Mouse (Mus musculus) MEL (cell line): ENCODE data around the gene Gm29776. TPM values are rescaled to one million over a fixed set of nuclear protein-coding genes. Genes with fewer than 3 reads are reported as not detected.

Experiments used
- DNase-seq: peaks from one replicate; pipeline ENCODE4 v3.0.0; 2011; ENCODE audit warnings: low read depth, low spot score
- H3K27ac ChIP-seq: 2 replicates; pipeline ENCODE4 v1.5.1; 2012; ENCODE audit warnings: low read depth, mild to moderate bottlenecking, control low read depth, low read length, moderate library complexity; ENCODE audit not compliant: control insufficient read depth
- H3K27me3 ChIP-seq, 2 experiments: fragments of 150-350 bp in 1 of 2; sonication (generic) in 1 of 2; 2 replicates each; pipeline ENCODE4 v1.6.1; 2012; ENCODE audit warnings: low read length in 2 of 2, mild to moderate bottlenecking in 2 of 2, improper control_type of control experiment in 1 of 2, moderate library complexity in 1 of 2; ENCODE audit not compliant: insufficient read depth in 2 of 2, control insufficient read depth in 1 of 2
- H3K36me3 ChIP-seq, 2 experiments: 2 replicates each; pipeline ENCODE4 v1.6.1; 2012 to 2014; ENCODE audit warnings: low read length in 2 of 2, improper control_type of control experiment in 1 of 2, inconsistent platforms in 1 of 2, mild to moderate bottlenecking in 1 of 2; ENCODE audit not compliant: insufficient read depth in 2 of 2, control insufficient read depth in 1 of 2
- H3K4me1 ChIP-seq, 2 experiments: fragments of 150-350 bp in 1 of 2; sonication (generic) in 1 of 2; 2 replicates each; pipeline ENCODE4 v1.6.1; 2012; ENCODE audit warnings: low read length in 2 of 2, improper control_type of control experiment in 1 of 2, mild to moderate bottlenecking in 1 of 2; ENCODE audit not compliant: insufficient read depth in 2 of 2, control insufficient read depth in 1 of 2
- H3K4me3 ChIP-seq, 2 experiments: fragments of 150-350 bp in 1 of 2; sonication (generic) in 1 of 2; 2 replicates each; pipeline ENCODE4 v1.5.1; 2012; ENCODE audit warnings: low read depth in 2 of 2, low read length in 2 of 2, mild to moderate bottlenecking in 2 of 2, moderate library complexity in 2 of 2, control low read depth in 1 of 2, improper control_type of control experiment in 1 of 2; ENCODE audit not compliant: control insufficient read depth in 1 of 2, insufficient read depth in 1 of 2
- H3K79me2 ChIP-seq: 2 replicates; pipeline ENCODE4 v1.6.1; 2012; ENCODE audit warnings: mild to moderate bottlenecking, low read length, moderate library complexity; ENCODE audit not compliant: control insufficient read depth, poor library complexity, insufficient read depth
- H3K9ac ChIP-seq: 2 replicates; pipeline ENCODE4 v1.6.1; 2012; ENCODE audit warnings: low read depth, mild to moderate bottlenecking, control low read depth, low read length, moderate library complexity; ENCODE audit not compliant: control insufficient read depth, poor library complexity, severe bottlenecking
- H3K9me3 ChIP-seq: fragments of 150-350 bp; sonication (generic); replicated peaks from 2 replicates; pipeline ENCODE4 v1.6.1; 2012; ENCODE audit warnings: mild to moderate bottlenecking, low read length, improper control_type of control experiment, moderate library complexity; ENCODE audit not compliant: insufficient read depth
- BHLHE40 ChIP-seq: IDR thresholded peaks from 2 replicates; pipeline ENCODE4 v1.6.1; 2012; ENCODE audit warnings: low read depth, mild to moderate bottlenecking, inconsistent platforms, low read length, improper control_type of control experiment, borderline replicate concordance
- CHD2 ChIP-seq: IDR thresholded peaks from 2 replicates; pipeline ENCODE4 v1.6.1; 2011; ENCODE audit warnings: low read length, improper control_type of control experiment
- CTCF ChIP-seq, 3 experiments: IDR thresholded peaks in 2 of 3; conservative IDR thresholded peaks in 1 of 3; 2 replicates each; pipeline ENCODE4 v1.5.1; 2011 to 2012; ENCODE audit warnings: low read length in 3 of 3, low read depth in 2 of 3, mild to moderate bottlenecking in 2 of 3, improper control_type of control experiment in 1 of 3, inconsistent platforms in 1 of 3, mixed read lengths in 1 of 3, moderate library complexity in 1 of 3; ENCODE audit not compliant: control insufficient read depth in 1 of 3, insufficient read depth in 1 of 3, poor library complexity in 1 of 3, severe bottlenecking in 1 of 3
- E2F4 ChIP-seq: IDR thresholded peaks from 2 replicates; pipeline ENCODE4 v1.6.1; 2011; ENCODE audit warnings: low read depth, low read length, improper control_type of control experiment, borderline replicate concordance
- ELF1 ChIP-seq: IDR thresholded peaks from 2 replicates; pipeline ENCODE4 v1.6.1; 2014; ENCODE audit warnings: low read depth, mild to moderate bottlenecking, inconsistent platforms, low read length, improper control_type of control experiment, moderate library complexity
- EP300 ChIP-seq, 2 experiments: IDR thresholded peaks; 2 replicates each; pipeline ENCODE4 v1.6.1; 2011; ENCODE audit warnings: improper control_type of control experiment in 2 of 2, low read length in 2 of 2, low read depth in 1 of 2, mild to moderate bottlenecking in 1 of 2
- GATA1 ChIP-seq: IDR thresholded peaks from 2 replicates; pipeline ENCODE4 v1.6.1; 2011; ENCODE audit warnings: low read depth, low read length, improper control_type of control experiment
- HCFC1 ChIP-seq: IDR thresholded peaks from 2 replicates; pipeline ENCODE4 v1.6.1; 2012; ENCODE audit warnings: low read depth, mild to moderate bottlenecking, inconsistent platforms, low read length, improper control_type of control experiment, moderate library complexity
- JUND ChIP-seq: IDR thresholded peaks from 2 replicates; pipeline ENCODE4 v1.6.1; 2011; ENCODE audit warnings: low read depth, mild to moderate bottlenecking, improper control_type of control experiment, low read length
- MAX ChIP-seq: IDR thresholded peaks from 2 replicates; pipeline ENCODE4 v1.6.1; 2011; ENCODE audit warnings: low read length, improper control_type of control experiment
- MAZ ChIP-seq: IDR thresholded peaks from 2 replicates; pipeline ENCODE4 v1.6.1; 2012; ENCODE audit warnings: low read depth, mild to moderate bottlenecking, inconsistent platforms, low read length, improper control_type of control experiment
- MXI1 ChIP-seq: IDR thresholded peaks from 2 replicates; pipeline ENCODE4 v1.6.1; 2011; ENCODE audit warnings: mild to moderate bottlenecking, low read depth, low read length, improper control_type of control experiment
- MYB ChIP-seq: IDR thresholded peaks from 2 replicates; pipeline ENCODE4 v1.6.1; 2011; ENCODE audit warnings: mild to moderate bottlenecking, low read depth, low read length, improper control_type of control experiment
- MYC ChIP-seq: IDR thresholded peaks from 2 replicates; pipeline ENCODE4 v1.6.1; 2011; ENCODE audit warnings: low read depth, mild to moderate bottlenecking, low read length, improper control_type of control experiment, moderate library complexity
- NELFE ChIP-seq: IDR thresholded peaks from 2 replicates; pipeline ENCODE4 v1.6.1; 2011; ENCODE audit warnings: low read depth, low read length, improper control_type of control experiment
- NRF1 ChIP-seq: IDR thresholded peaks from 2 replicates; pipeline ENCODE4 v1.6.1; 2014; ENCODE audit warnings: low read depth, mild to moderate bottlenecking, inconsistent platforms, low read length, improper control_type of control experiment, moderate library complexity; ENCODE audit not compliant: poor library complexity, insufficient read depth, severe bottlenecking
- POLR2A ChIP-seq, 2 experiments: IDR thresholded peaks; 2 replicates each; pipeline ENCODE4 v1.6.1; 2011 to 2012; ENCODE audit warnings: low read length in 2 of 2, mild to moderate bottlenecking in 2 of 2, control low read depth in 1 of 2, improper control_type of control experiment in 1 of 2, low read depth in 1 of 2, moderate library complexity in 1 of 2; ENCODE audit not compliant: control insufficient read depth in 1 of 2, insufficient read depth in 1 of 2, poor library complexity in 1 of 2
- POLR2AphosphoS2 ChIP-seq: IDR thresholded peaks from 2 replicates; pipeline ENCODE4 v1.6.1; 2011; ENCODE audit warnings: low read length, improper control_type of control experiment
- POLR2AphosphoS5 ChIP-seq: IDR thresholded peaks from 2 replicates; pipeline ENCODE4 v1.6.1; 2012; ENCODE audit warnings: low read depth, borderline replicate concordance, mild to moderate bottlenecking, inconsistent platforms, low read length, moderate library complexity, mixed read lengths
- RAD21 ChIP-seq: IDR thresholded peaks from 2 replicates; pipeline ENCODE4 v1.6.1; 2011; ENCODE audit warnings: mild to moderate bottlenecking, low read depth, low read length, improper control_type of control experiment
- SIN3A ChIP-seq: IDR thresholded peaks from 2 replicates; pipeline ENCODE4 v1.6.1; 2012; ENCODE audit warnings: low read length, improper control_type of control experiment, inconsistent platforms
- TCF12 ChIP-seq: IDR thresholded peaks from 2 replicates; pipeline ENCODE4 v1.6.1; 2014; ENCODE audit warnings: low read depth, mild to moderate bottlenecking, inconsistent platforms, low read length, improper control_type of control experiment, moderate library complexity
- UBTF ChIP-seq: IDR thresholded peaks from 2 replicates; pipeline ENCODE4 v1.6.1; 2012; ENCODE audit warnings: low read depth, mild to moderate bottlenecking, inconsistent platforms, low read length, improper control_type of control experiment, moderate library complexity, borderline replicate concordance; ENCODE audit not compliant: insufficient read depth
- USF2 ChIP-seq, 2 experiments: IDR thresholded peaks; 2 replicates each; pipeline ENCODE4 v1.6.1; 2011 to 2012; ENCODE audit warnings: improper control_type of control experiment in 2 of 2, low read length in 2 of 2, borderline replicate concordance in 1 of 2, inconsistent platforms in 1 of 2, low read depth in 1 of 2, mild to moderate bottlenecking in 1 of 2; ENCODE audit not compliant: insufficient read depth in 1 of 2
- ZKSCAN1 ChIP-seq: IDR thresholded peaks from 2 replicates; pipeline ENCODE4 v1.6.1; 2012; ENCODE audit warnings: low read depth, mild to moderate bottlenecking, inconsistent platforms, low read length, improper control_type of control experiment, moderate library complexity
- ZMIZ1 ChIP-seq: IDR thresholded peaks from 2 replicates; pipeline ENCODE4 v1.6.1; 2012; ENCODE audit warnings: low read depth, mild to moderate bottlenecking, inconsistent platforms, low read length, improper control_type of control experiment, moderate library complexity
- polyA plus RNA-seq, 2 experiments: library from polyadenylated mRNA; stranded (reverse) in 1 of 2; unstranded in 1 of 2; fragments of >175 nt in 1 of 2; fragments of >200 nt in 1 of 2; gene quantifications; 2 replicates each; pipeline versions ENCODE4 v1.2.1 to v1.2.4; 2012; ENCODE audit warnings: low replicate concordance in 2 of 2, low read depth in 1 of 2; ENCODE audit not compliant: insufficient read length in 2 of 2, insufficient read depth in 1 of 2, missing spikeins in 1 of 2
- total RNA-seq: library from RNA; depleted of rRNA; stranded (reverse); fragments of 300-350 nt; gene quantifications from 2 replicates; pipeline ENCODE4 v1.2.3, GENCODE M21; 2012

The Gm29776 gene
- total and polyA plus RNA-seq, 3 experiments = not detected

GRCm38 (mm10) chr14:54686522-54687143, 12.0 kb downstream of the Gm29776 start, which contains the start of gene Acin1 (continued):
- peak in 1 of 2 experiments; percentile 91; a peak in 2 of 4 replicates for TF ChIP-seq POLR2A (IDR thresholded peaks at IDR 0.05; ENCODE audit: control insufficient read depth in 1 of 2, insufficient read depth in 1 of 2, low read depth in 1 of 2, low read length in 2 of 2, poor library complexity in 1 of 2)
- no peak for TF ChIP-seq GATA1
- TF ChIP-seq RAD21 = no peak

- H3K27ac ChIP-seq = peak within 1 kb of the TSS; percentile 97
- TF ChIP-seq BHLHE40 (no peak), MAZ (peak; percentile 68; the same call in 1 of the 2 replicates), EP300 (IDR thresholded peaks at IDR 0.05; ENCODE audit: low read depth in 1 of 2, low read length in 2 of 2) (peak in 1 of 2 experiments; percentile 39; a peak in 1 of 4 replicates), CHD2 (no peak), USF2 (IDR thresholded peaks at IDR 0.05; ENCODE audit: borderline replicate concordance in 1 of 2, insufficient read depth in 1 of 2, low read depth in 1 of 2, low read length in 2 of 2) (no peak), MAX (peak; percentile 62; the same call in 1 of the 2 replicates), TCF12 (no peak), MYC (0 out of 2 replicates have a peak, but pooled peaks have one; percentile 72), ZMIZ1 (no peak), POLR2A (IDR thresholded peaks at IDR 0.05; ENCODE audit: control insufficient read depth in 1 of 2, insufficient read depth in 1 of 2, low read depth in 1 of 2, low read length in 2 of 2, poor library complexity in 1 of 2) (peak in 1 of 2 experiments; percentile 86; a peak in 1 of 4 replicates), NELFE (peak; percentile 76), HCFC1 (peak; percentile 27; the same call in 1 of the 2 replicates), POLR2AphosphoS5 (no peak), JUND (no peak), ELF1 (0 out of 2 replicates have a peak, but pooled peaks have one; percentile 15), CTCF (IDR thresholded peaks at IDR 0.05 in 2 of 3, conservative IDR thresholded peaks at IDR 0.05 in 1 of 3; ENCODE audit: control insufficient read depth in 1 of 3, insufficient read depth in 1 of 3, low read depth in 2 of 3, low read length in 3 of 3, poor library complexity in 1 of 3, severe bottlenecking in 1 of 3) (peak in 1 of 3 experiments; percentile 23; a peak in 1 of 6 replicates), MXI1 (no peak; the same call in 1 of the 2 replicates), UBTF (0 out of 2 replicates have a peak, but pooled peaks have one; percentile 23), GATA1 (0 out of 2 replicates have a peak, but pooled peaks have one; percentile 20), MYB (no peak; the same call in 1 of the 2 replicates), SIN3A (peak; percentile 80; the same call in 1 of the 2 replicates), NRF1 (peak; percentile 80), POLR2AphosphoS2 (peak; percentile 7; the same call in 1 of the 2 replicates), ZKSCAN1 (no peak), E2F4 (peak; percentile 78; the same call in 1 of the 2 replicates)
- TF ChIP-seq, all 39 proteins: peak for 15
- H3K4me1 ChIP-seq = peaks cover 2 to 8% of the 10 kb centered on the region in 2 experiments; a peak in 3 of 4 replicates
- H3K27me3 ChIP-seq = no peaks in the 10 kb centered on the region
- peak within 1 kb of the TSS; percentile 93 for H3K9ac ChIP-seq
- H3K79me2 ChIP-seq = peaks cover 51% of the 10 kb centered on the region
- DNase-seq = peak; percentile 96
- H3K36me3 ChIP-seq = peaks cover 1 to 27% of the 10 kb centered on the region in 2 experiments
- H3K4me3 ChIP-seq = peak within 1 kb of the TSS; percentile 79 to 98
- no peaks in the 10 kb centered on the region for H3K9me3 ChIP-seq
Observed at GRCm38 (mm10) chr14:54686063-54686521, 12.5 kb downstream of the Gm29776 start, which contains the start of gene 1700123O20Rik. Gene 1700123O20Rik, plus strand, starts transcription at chr14:54686216.
